In genomic region chr14:13933290-13934051, GRCm38 (mm10) we compare ENCODE assay signal across 8 mouse cellular contexts. TPM values are rescaled to one million over a fixed set of nuclear protein-coding genes. Genes with fewer than 3 reads are reported as not detected.
DNase-seq lines count a peak whose midpoint lies in the region; ATAC-seq and TF ChIP-seq lines count a peak whose summit lies in the region.

No protein-coding gene starts in this region.

- ATAC-seq in heart, embryonic 12.5 days (ENCODE audit: insufficient number of reproducible peaks, low FRiP score): peak; percentile 48
- peak; percentile 67 for ATAC-seq in hindbrain, postnatal 0 days
- ATAC-seq in midbrain, embryonic 14.5 days (ENCODE audit: low FRiP score, low TSS enrichment): peak; percentile 69

- TF ChIP-seq CTCF in hindbrain, postnatal 0 days (IDR thresholded peaks at IDR 0.05; ENCODE audit: low read depth): no peak

- peaks cover 19% of the 10 kb centered on the region for H3K9me3 ChIP-seq in heart, embryonic 12.5 days (replicated peaks)
- H3K9me3 ChIP-seq in hindbrain, postnatal 0 days (ENCODE audit: low read length): no peaks in the 10 kb centered on the region
- H3K9me3 ChIP-seq in midbrain, embryonic 14.5 days (ENCODE audit: control insufficient read depth, low read length): no peaks in the 10 kb centered on the region

- no peaks in the 10 kb centered on the region for H3K36me3 ChIP-seq in heart, embryonic 12.5 days
- no peaks in the 10 kb centered on the region for H3K36me3 ChIP-seq in hindbrain, postnatal 0 days (ENCODE audit: insufficient read depth, low read length)
- no peaks in the 10 kb centered on the region for H3K36me3 ChIP-seq in midbrain, embryonic 14.5 days (ENCODE audit: control insufficient read depth, insufficient read depth, low read length)

- no peaks in the 10 kb centered on the region for H3K27me3 ChIP-seq in heart, embryonic 12.5 days (replicated peaks)
- no peaks in the 10 kb centered on the region for H3K27me3 ChIP-seq in hindbrain, postnatal 0 days (ENCODE audit: insufficient read depth, low read length)
- no peaks in the 10 kb centered on the region for H3K27me3 ChIP-seq in midbrain, embryonic 14.5 days (ENCODE audit: control insufficient read depth, insufficient read depth, low read length)

- peak overlapping the region; percentile 92 for H3K4me2 ChIP-seq in heart, embryonic 12.5 days
- peak overlapping the region; percentile 60 for H3K4me2 ChIP-seq in hindbrain, postnatal 0 days (ENCODE audit: low read depth, low read length)
- H3K4me2 ChIP-seq in midbrain, embryonic 14.5 days (ENCODE audit: low read length): peak overlapping the region; percentile 56

- 17% methylated on average over 31 of the region's 31 CpGs for WGBS in heart, embryonic 12.5 days
- 39% methylated on average over 29 of the region's 31 CpGs for WGBS in hindbrain, postnatal 0 days
- 39% methylated on average over 31 of the region's 31 CpGs for WGBS in midbrain, embryonic 14.5 days

- H3K4me1 ChIP-seq in heart, embryonic 12.5 days (replicated peaks): 0 out of 2 replicates have a peak, but pooled peaks cover 3% of the 10 kb centered on the region
- H3K4me1 ChIP-seq in hindbrain, postnatal 0 days (ENCODE audit: insufficient read depth, low read length): no peaks in the 10 kb centered on the region; the same call in 1 of the 2 replicates
- peaks cover 4% of the 10 kb centered on the region; the same call in 1 of the 2 replicates for H3K4me1 ChIP-seq in midbrain, embryonic 14.5 days (ENCODE audit: control insufficient read depth, insufficient read depth, low read length)

- no peak for DNase-seq in heart, adult 9 months (ENCODE audit: low spot score in 2 of 2)
- DNase-seq in brain, adult 2 months (ENCODE audit: low read depth, low spot score): peak; percentile 15
- DNase-seq in hindbrain, postnatal 0 days (ENCODE audit: low spot score): no peak
- peak; percentile 12 for DNase-seq in midbrain, embryonic 14.5 days
- DNase-seq in left cerebral cortex, adult 18-20 months (ENCODE audit: low spot score in 2 of 2): no peak
- no peak for DNase-seq in adrenal gland, adult (ENCODE audit: inconsistent age in 2 of 2, low spot score in 1 of 2)
- no peak for DNase-seq in adrenal gland, postnatal 14 days

- peak overlapping the region; percentile 64 for H3K9ac ChIP-seq in heart, embryonic 12.5 days
- H3K9ac ChIP-seq in hindbrain, postnatal 0 days (replicated peaks; ENCODE audit: low read length): peak overlapping the region; percentile 35; the same call in 1 of the 2 replicates
- peak overlapping the region; percentile 23; the same call in 1 of the 2 replicates for H3K9ac ChIP-seq in midbrain, embryonic 14.5 days (replicated peaks; ENCODE audit: low read length)

- no peak overlapping the region for H3K27ac ChIP-seq in heart, embryonic 12.5 days (ENCODE audit: poor library complexity, severe bottlenecking)
- H3K27ac ChIP-seq in hindbrain, postnatal 0 days: no peak overlapping the region
- no peak overlapping the region for H3K27ac ChIP-seq in midbrain, embryonic 14.5 days (replicated peaks; ENCODE audit: low read depth, low read length)

- H3K4me3 ChIP-seq in heart, embryonic 12.5 days: peak overlapping the region; percentile 54
- peak overlapping the region; percentile 29 for H3K4me3 ChIP-seq in hindbrain, postnatal 0 days (ENCODE audit: low read length)
- peak overlapping the region; percentile 28 for H3K4me3 ChIP-seq in midbrain, embryonic 14.5 days (replicated peaks; ENCODE audit: low read depth, low read length)

RNA-seq across cellular contexts. Expression of gene Gm281, which starts 19.2 kb away (rescaled TPM):
- not detected in 2 replicates for polyA plus RNA-seq in heart, embryonic 12.5 days (2016; fragmentation: Nextera tagmentation; extraction: Ambion mirVana)
- total RNA-seq in hindbrain, postnatal 0 days (2014; rRNA removed): not detected in 2 replicates
- not detected in 2 replicates for polyA plus RNA-seq in hindbrain, postnatal 0 days (2015; fragmentation: Nextera tagmentation; extraction: Ambion mirVana)
- not detected in 2 replicates for polyA plus RNA-seq in midbrain, embryonic 14.5 days (2014; fragmentation: Nextera tagmentation; extraction: Ambion mirVana)
- not detected for total RNA-seq in left cerebral cortex, adult 18-20 months (2021)
- total RNA-seq in adrenal gland, postnatal 14 days (2021): not detected in 2 replicates

RNA-seq across cellular contexts. Expression of gene Atxn7, which starts 27.8 kb away (rescaled TPM):
- polyA plus RNA-seq in heart, embryonic 12.5 days (2016; fragmentation: Nextera tagmentation; extraction: Ambion mirVana): 3.9 and 4.3 TPM in 2 replicates
- total RNA-seq in hindbrain, postnatal 0 days (2014; rRNA removed): 9.4 and 11.7 TPM in 2 replicates
- 2.9 and 3.6 TPM in 2 replicates for polyA plus RNA-seq in hindbrain, postnatal 0 days (2015; fragmentation: Nextera tagmentation; extraction: Ambion mirVana)
- polyA plus RNA-seq in midbrain, embryonic 14.5 days (2014; fragmentation: Nextera tagmentation; extraction: Ambion mirVana): 4.2 and 4.6 TPM in 2 replicates
- 10 to 100 TPM; 24.6 to 28.3 TPM for total RNA-seq in left cerebral cortex, adult 18-20 months (2021)
- total RNA-seq in adrenal gland, postnatal 14 days (2021): 28.0 and 36.7 TPM in 2 replicates

RNA-seq across cellular contexts. Expression of gene Thoc7, which starts 28.2 kb away (rescaled TPM):
- polyA plus RNA-seq in heart, embryonic 12.5 days (2016; fragmentation: Nextera tagmentation; extraction: Ambion mirVana): 146 and 159 TPM in 2 replicates
- 38.1 and 46.5 TPM in 2 replicates for total RNA-seq in hindbrain, postnatal 0 days (2014; rRNA removed)
- polyA plus RNA-seq in hindbrain, postnatal 0 days (2015; fragmentation: Nextera tagmentation; extraction: Ambion mirVana): 211 and 226 TPM in 2 replicates
- 198 and 218 TPM in 2 replicates for polyA plus RNA-seq in midbrain, embryonic 14.5 days (2014; fragmentation: Nextera tagmentation; extraction: Ambion mirVana)
- 100 to 1,000 TPM in 1 of 2 experiments, 10 to 100 TPM in 1; 95.3 to 104 TPM for total RNA-seq in left cerebral cortex, adult 18-20 months (2021)
- 133 and 139 TPM in 2 replicates for total RNA-seq in adrenal gland, postnatal 14 days (2021)

Comparison
In these comparisons a context has a peak if more than half of its experiments do, and no peak if none do; other contexts are left out.
1. DNase-seq: peak in brain, adult 2 months (single experiment) and midbrain, embryonic 14.5 days (single experiment); none in heart, adult 9 months (0 of 2), hindbrain, postnatal 0 days (single experiment), left cerebral cortex, adult 18-20 months (0 of 2), adrenal gland, adult (0 of 2) and adrenal gland, postnatal 14 days (single experiment).
2. Peak in every context shown above with its lines, with median percentiles within 50 percentile points of each other: ATAC-seq, H3K4me2 ChIP-seq, H3K4me3 ChIP-seq and H3K9ac ChIP-seq.